Mouse (Mus musculus) forebrain, embryonic 14.5 days (tissue): ENCODE results near the gene Ust. TPM values are rescaled to one million over a fixed set of nuclear protein-coding genes. Genes with fewer than 3 reads are reported as not detected.
A peak's percentile ranks its signal among the peaks of the same experiment; 100 is the strongest.

Experiments used
- ATAC-seq: fragments of 200-750 bp; cut with Nextera tagmentation; 2 replicates; pipeline ENCODE4 v1.8.0; 2017; ENCODE audit warnings: mild to moderate bottlenecking, moderate library complexity
- DNase-seq: peaks from one replicate; pipeline ENCODE4 v3.0.0-alpha.2; 2015; ENCODE audit warnings: low spot score
- H3K27ac ChIP-seq: fragments of 300-500 bp; sonication (generic); 2 replicates; pipeline ENCODE4 v1.5.1; 2014; ENCODE audit warnings: low read depth, mild to moderate bottlenecking, control low read depth, low read length, moderate library complexity
- H3K27me3 ChIP-seq: fragments of 300-500 bp; sonication (generic); replicated peaks from 2 replicates; pipeline ENCODE4 v1.6.1; 2014; ENCODE audit warnings: low read length, control low read depth, mixed read lengths; ENCODE audit not compliant: control insufficient read depth, insufficient read depth
- H3K36me3 ChIP-seq: fragments of 300-500 bp; sonication (generic); 2 replicates; pipeline ENCODE4 v1.6.1; 2014; ENCODE audit warnings: low read length, control low read depth; ENCODE audit not compliant: control insufficient read depth, insufficient read depth
- H3K4me1 ChIP-seq: fragments of 300-500 bp; sonication (generic); 2 replicates; pipeline ENCODE4 v1.6.1; 2014; ENCODE audit warnings: antibody characterized with exemption, low read length, control low read depth; ENCODE audit not compliant: control insufficient read depth, insufficient read depth
- H3K4me2 ChIP-seq: fragments of 300-500 bp; sonication (generic); 2 replicates; pipeline ENCODE4 v1.6.1; 2014; ENCODE audit warnings: mild to moderate bottlenecking, control low read depth, low read length
- H3K4me3 ChIP-seq: fragments of 300-500 bp; sonication (generic); 2 replicates; pipeline ENCODE4 v1.5.1; 2014; ENCODE audit warnings: low read depth, low read length, control low read depth
- H3K9ac ChIP-seq: fragments of 300-500 bp; sonication (generic); 2 replicates; pipeline ENCODE4 v1.6.1; 2014; ENCODE audit warnings: mild to moderate bottlenecking, low read length, control low read depth, moderate library complexity
- H3K9me3 ChIP-seq: fragments of 300-500 bp; sonication (generic); replicated peaks from 2 replicates; pipeline ENCODE4 v1.6.1; 2016; ENCODE audit warnings: low read length, control low read depth, mixed read lengths; ENCODE audit not compliant: control insufficient read depth
- WGBS: fragments of 180-500 bp; shearing (Covaris S2); extraction: QIAGEN DNeasy Blood & Tissue Kit; methylation state at CpG from one replicate; pipeline ENCODE4 v1.1.7; 2014; 5-methylcytosine and 5-hydroxymethylcytosine counted together
- polyA plus RNA-seq: library from polyadenylated mRNA; unstranded; fragments of >200 nt; fragmentation: Nextera tagmentation; extraction: Ambion mirVana; gene quantifications from 2 replicates; pipeline ENCODE4 v1.2.1, GENCODE M21; 2014

Gene Ust
- polyA plus RNA-seq, 1 experiment from 2014 or later = 5.8 TPM

GRCm38 (mm10) chr10:8427671-8428364 is 90.8 kb downstream of the Ust start:
- ATAC-seq = no peak
- H3K36me3 ChIP-seq = no peaks in the 10 kb centered on the region
- H3K4me3 ChIP-seq = no peak overlapping the region
- 83% methylated on average over 12 of the region's 12 CpGs for WGBS
- peaks cover 6% of the 10 kb centered on the region; the same call in 1 of the 2 replicates for H3K4me1 ChIP-seq
- H3K9ac ChIP-seq = no peak overlapping the region
- no peak for DNase-seq
- H3K9me3 ChIP-seq = no peaks in the 10 kb centered on the region
- H3K27ac ChIP-seq = no peak overlapping the region
- H3K4me2 ChIP-seq = no peak overlapping the region
- H3K27me3 ChIP-seq = no peaks in the 10 kb centered on the region

GRCm38 (mm10) chr10:8419496-8420009 is 99.1 kb downstream of the Ust start:
- DNase-seq (no peak), ATAC-seq (no peak)
- Histone ChIP-seq H3K4me1 (no peaks in the 10 kb centered on the region), H3K27ac (no peak overlapping the region), H3K4me2 (no peak overlapping the region), H3K9ac (no peak overlapping the region), H3K9me3 (no peaks in the 10 kb centered on the region), H3K4me3 (no peak overlapping the region), H3K27me3 (no peaks in the 10 kb centered on the region), H3K36me3 (no peaks in the 10 kb centered on the region)
- 82% methylated on average over 6 of the region's 6 CpGs for WGBS

GRCm38 (mm10) chr10:8415474-8415873 is 103.2 kb downstream of the Ust start:
- H3K36me3 ChIP-seq = no peaks in the 10 kb centered on the region
- H3K27ac ChIP-seq = no peak overlapping the region
- H3K4me1 ChIP-seq = no peaks in the 10 kb centered on the region
- no peak overlapping the region for H3K4me3 ChIP-seq
- WGBS = 85% methylated on average over 5 of the region's 5 CpGs
- ATAC-seq = no peak
- no peaks in the 10 kb centered on the region for H3K9me3 ChIP-seq
- no peaks in the 10 kb centered on the region for H3K27me3 ChIP-seq
- no peak overlapping the region for H3K9ac ChIP-seq
- DNase-seq = no peak
- H3K4me2 ChIP-seq = no peak overlapping the region

- Histone ChIP-seq H3K4me2 (no peak overlapping the region), H3K9me3 (no peaks in the 10 kb centered on the region), H3K27ac (no peak overlapping the region), H3K36me3 (no peaks in the 10 kb centered on the region), H3K4me3 (no peak overlapping the region), H3K9ac (no peak overlapping the region), H3K27me3 (no peaks in the 10 kb centered on the region), H3K4me1 (no peaks in the 10 kb centered on the region)
- ATAC-seq (no peak), DNase-seq (no peak)
- 91% methylated on average over 7 of the region's 7 CpGs for WGBS
Observed at GRCm38 (mm10) chr10:8415036-8415435, 103.6 kb downstream of the Ust start.

GRCm38 (mm10) chr10:8405141-8405540 is 113.5 kb downstream of the Ust start:
- ATAC-seq (no peak), DNase-seq (no peak)
- Histone ChIP-seq H3K4me1 (no peaks in the 10 kb centered on the region), H3K4me3 (no peak overlapping the region), H3K27me3 (no peaks in the 10 kb centered on the region), H3K27ac (no peak overlapping the region), H3K36me3 (no peaks in the 10 kb centered on the region), H3K9me3 (no peaks in the 10 kb centered on the region), H3K4me2 (no peak overlapping the region), H3K9ac (no peak overlapping the region)
- WGBS = 87% methylated on average over 4 of the region's 4 CpGs

- DNase-seq (no peak), ATAC-seq (no peak)
- Histone ChIP-seq H3K9ac (no peak overlapping the region), H3K27ac (no peak overlapping the region), H3K4me2 (no peak overlapping the region), H3K36me3 (no peaks in the 10 kb centered on the region), H3K4me3 (no peak overlapping the region), H3K4me1 (no peaks in the 10 kb centered on the region), H3K27me3 (no peaks in the 10 kb centered on the region), H3K9me3 (no peaks in the 10 kb centered on the region)
- WGBS = 89% methylated on average over 2 of the region's 2 CpGs
Observed at GRCm38 (mm10) chr10:8392226-8392625, 126.4 kb downstream of the Ust start.

GRCm38 (mm10) chr10:8391264-8391748 is 127.3 kb downstream of the Ust start:
- WGBS = 13% methylated on average over 4 of the region's 4 CpGs
- no peaks in the 10 kb centered on the region for H3K36me3 ChIP-seq
- DNase-seq (peak; percentile 84), ATAC-seq (peak; percentile 84)
- H3K4me1 ChIP-seq = no peaks in the 10 kb centered on the region
- no peaks in the 10 kb centered on the region for H3K27me3 ChIP-seq
- H3K9ac ChIP-seq = no peak overlapping the region
- no peak overlapping the region for H3K4me2 ChIP-seq
- no peaks in the 10 kb centered on the region for H3K9me3 ChIP-seq
- no peak overlapping the region for H3K27ac ChIP-seq
- H3K4me3 ChIP-seq = no peak overlapping the region

- no peaks in the 10 kb centered on the region for H3K4me1 ChIP-seq
- no peaks in the 10 kb centered on the region for H3K9me3 ChIP-seq
- H3K4me3 ChIP-seq = no peak overlapping the region
- ATAC-seq (no peak), DNase-seq (no peak)
- H3K36me3 ChIP-seq = no peaks in the 10 kb centered on the region
- H3K4me2 ChIP-seq = no peak overlapping the region
- H3K27me3 ChIP-seq = no peaks in the 10 kb centered on the region
- H3K27ac ChIP-seq = no peak overlapping the region
- 79% methylated on average over 7 of the region's 7 CpGs for WGBS
- H3K9ac ChIP-seq = no peak overlapping the region
Observed at GRCm38 (mm10) chr10:8388239-8388638, 130.4 kb downstream of the Ust start.

GRCm38 (mm10) chr10:8369894-8370500 is 148.6 kb downstream of the Ust start:
- 79% methylated on average over 10 of the region's 10 CpGs for WGBS
- Histone ChIP-seq H3K27ac (no peak overlapping the region), H3K4me3 (no peak overlapping the region), H3K9me3 (no peaks in the 10 kb centered on the region), H3K27me3 (no peaks in the 10 kb centered on the region), H3K36me3 (no peaks in the 10 kb centered on the region), H3K4me2 (no peak overlapping the region), H3K4me1 (no peaks in the 10 kb centered on the region), H3K9ac (no peak overlapping the region)
- no peak for ATAC-seq
- no peak for DNase-seq
